Mouse (Mus musculus): ENCODE results near the gene Heatr5b. TPM values are rescaled to one million over a fixed set of nuclear protein-coding genes. Genes with fewer than 3 reads are reported as not detected.

Gene Heatr5b
- polyA plus RNA-seq (2017; shearing (Covaris generic)), result 23.3 TPM

DNA sequence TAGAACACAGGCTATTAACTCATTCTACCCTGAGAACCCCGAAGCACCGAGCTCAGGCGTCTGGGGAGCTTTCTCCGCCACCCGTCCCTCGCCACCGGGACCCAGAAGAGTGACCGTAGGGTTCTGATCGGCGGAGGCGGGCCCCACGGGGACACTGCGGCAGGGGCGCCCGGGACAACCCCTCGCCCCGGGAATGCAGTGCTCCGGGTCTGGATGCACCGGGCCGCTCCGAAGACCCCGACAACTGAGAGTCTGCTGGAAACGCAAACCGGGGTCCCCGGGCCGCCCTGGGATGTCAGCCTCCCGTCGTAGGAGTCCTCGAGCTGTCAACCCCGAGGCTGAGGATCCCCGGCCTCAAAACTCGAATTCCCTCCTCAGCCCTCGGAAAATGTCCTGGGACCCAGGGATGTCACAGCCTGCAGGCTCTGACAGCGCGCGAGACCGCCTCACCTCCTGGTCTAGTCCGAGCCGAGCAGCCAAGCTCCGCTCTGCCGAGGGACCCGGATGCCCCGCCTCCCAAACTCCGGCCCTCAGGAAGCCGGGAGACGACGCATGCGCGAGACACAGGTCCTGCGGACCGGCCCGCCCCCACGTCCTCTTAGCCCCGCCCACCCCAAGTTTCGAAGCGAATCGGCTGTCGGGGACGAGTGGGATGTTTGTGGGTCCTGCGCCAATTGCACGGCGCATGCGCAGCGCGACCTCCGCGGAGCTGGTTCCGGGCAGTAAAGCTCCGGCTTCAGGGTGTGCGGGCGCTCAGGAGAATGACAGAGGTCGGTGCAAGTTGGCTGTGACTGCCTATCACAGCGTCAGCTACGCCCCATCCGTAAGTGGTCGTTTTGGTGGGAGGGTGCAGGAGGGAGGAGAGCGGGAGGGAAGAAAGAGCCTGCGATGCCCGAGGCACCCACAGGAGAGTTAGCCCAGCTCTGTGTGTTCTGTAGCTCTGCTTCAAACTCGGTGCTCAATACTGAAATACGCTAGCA is at the start of gene Heatr5b, which contains the start of gene Gpatch11:
TSS of gene Heatr5b (minus strand) at position 509 of the 980 bp plus-strand sequence.
TSS of gene Gpatch11 (plus strand) at position 712 of the 980 bp plus-strand sequence.

DNA sequence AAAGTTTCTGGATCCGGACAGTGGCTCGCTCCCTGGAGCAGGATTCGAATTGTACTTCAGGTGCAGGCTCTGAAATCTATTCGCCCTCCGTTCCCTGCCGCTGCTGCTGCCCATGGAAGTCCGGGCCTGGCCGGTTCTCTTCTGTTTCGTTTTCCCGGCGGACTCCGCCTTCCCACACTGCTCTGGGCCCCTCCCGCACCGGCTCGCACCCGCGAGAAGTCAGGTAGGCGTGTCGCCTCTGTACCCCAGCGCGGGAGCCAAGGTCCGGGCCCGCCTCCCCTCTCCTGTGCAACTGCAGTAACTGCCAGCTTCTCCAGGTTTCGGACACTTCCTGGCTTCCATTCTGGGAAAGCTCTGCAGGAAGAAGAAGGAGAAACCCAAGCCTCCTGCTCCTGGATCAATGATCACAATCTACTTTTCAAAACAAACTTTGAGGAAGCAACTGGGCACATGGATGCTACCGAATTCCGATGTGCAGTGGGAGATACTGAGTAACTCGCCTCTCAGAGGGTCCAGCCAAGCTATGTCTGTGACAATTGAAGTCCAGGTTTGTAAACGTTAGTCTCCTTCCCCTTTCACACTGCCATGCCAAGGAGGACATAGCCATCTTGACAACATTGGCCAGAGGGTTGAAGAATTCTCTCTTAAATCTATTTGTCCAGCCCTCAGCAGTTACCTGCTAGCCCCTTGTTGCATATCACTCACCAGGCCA is 47.4 kb upstream of the Heatr5b start, which contains the start of gene Eif2ak2:
TSS of gene Eif2ak2 (minus strand) at position 173 of the 712 bp plus-strand sequence.

DNA sequence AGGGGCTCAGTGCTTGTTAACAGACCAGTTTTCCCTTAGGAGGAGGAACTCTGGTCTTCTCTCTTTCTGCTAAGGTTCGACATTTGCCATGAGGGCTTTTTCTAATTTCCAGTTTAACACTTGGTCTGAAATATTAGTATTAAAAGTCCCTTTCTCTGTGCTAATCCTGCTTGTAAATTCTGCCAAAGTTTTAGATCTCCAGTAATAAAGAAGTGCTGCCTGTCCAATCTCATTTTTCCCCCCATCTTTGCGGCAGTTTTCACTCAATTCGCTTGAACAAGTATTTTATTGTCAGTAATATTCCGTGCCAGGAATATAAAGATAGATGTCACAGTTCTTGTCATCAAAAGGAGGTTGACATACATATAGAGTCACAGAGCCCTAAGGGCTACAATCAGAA is 98.1 kb downstream of the Heatr5b start, which contains the start of gene Strn:
TSS of gene Strn (minus strand) at position 101 of the 400 bp plus-strand sequence.

Other genes starting within 250 kb of the Heatr5b start
- gene Strn, start 98.2 kb downstream of the Heatr5b start, polyA plus RNA-seq (2017; shearing (Covaris generic)), result 17.6 TPM
- gene Gpatch11, start 203 bp upstream of the Heatr5b start, polyA plus RNA-seq (2017; shearing (Covaris generic)), result 43.9 TPM
- gene Eif2ak2, start 47.2 kb upstream of the Heatr5b start, polyA plus RNA-seq (2017; shearing (Covaris generic)), result 5.5 TPM
- gene Sult6b1, start 71.6 kb upstream of the Heatr5b start, polyA plus RNA-seq (2017; shearing (Covaris generic)), result not detected
- 22.1 TPM for gene Cebpzos, start 81.1 kb upstream of the Heatr5b start, polyA plus RNA-seq (2017; shearing (Covaris generic))
- gene Cebpz, start 101.7 kb upstream of the Heatr5b start, polyA plus RNA-seq (2017; shearing (Covaris generic)), result 110 TPM
- gene Ndufaf7, start 101.8 kb upstream of the Heatr5b start, polyA plus RNA-seq (2017; shearing (Covaris generic)), result 25.0 TPM
- gene Prkd3, start 185.5 kb upstream of the Heatr5b start, polyA plus RNA-seq (2017; shearing (Covaris generic)), result 20.3 TPM
- gene Qpct, start 216.5 kb upstream of the Heatr5b start, polyA plus RNA-seq (2017; shearing (Covaris generic)), result 12.3 TPM